Mouse (Mus musculus) cerebellum, adult 8-10 months (tissue): ENCODE results near the gene Sptbn2.
"Not testable (repeated sequence)": the region's sequence is repeated elsewhere in the genome, so short reads cannot be mapped to it uniquely, and the experiment has no call there.

Experiments
- DNase-seq: peaks from one replicate; pipeline ENCODE4 v3.0.0; 2022

Sptbn2 gene

DNA sequence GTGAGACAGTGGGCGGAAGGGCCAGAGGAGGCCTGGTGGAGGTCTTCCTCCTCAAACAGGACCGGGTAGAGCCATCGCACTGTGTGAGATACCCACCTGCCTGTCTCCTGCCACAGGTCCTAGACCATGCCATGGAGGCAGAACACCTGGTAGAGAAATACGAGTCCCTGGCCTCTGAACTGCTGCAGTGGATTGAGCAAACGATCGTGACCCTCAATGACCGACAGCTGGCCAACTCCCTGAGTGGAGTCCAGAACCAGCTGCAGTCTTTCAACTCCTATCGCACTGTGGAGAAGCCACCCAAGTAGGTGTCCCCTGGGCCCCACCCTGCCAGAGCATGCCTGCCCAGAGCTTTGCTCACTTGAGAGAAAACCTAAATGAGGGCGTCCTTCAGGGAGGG, 18.2 kb downstream of the Sptbn2 start:
- DNase-seq: no peak

DNA sequence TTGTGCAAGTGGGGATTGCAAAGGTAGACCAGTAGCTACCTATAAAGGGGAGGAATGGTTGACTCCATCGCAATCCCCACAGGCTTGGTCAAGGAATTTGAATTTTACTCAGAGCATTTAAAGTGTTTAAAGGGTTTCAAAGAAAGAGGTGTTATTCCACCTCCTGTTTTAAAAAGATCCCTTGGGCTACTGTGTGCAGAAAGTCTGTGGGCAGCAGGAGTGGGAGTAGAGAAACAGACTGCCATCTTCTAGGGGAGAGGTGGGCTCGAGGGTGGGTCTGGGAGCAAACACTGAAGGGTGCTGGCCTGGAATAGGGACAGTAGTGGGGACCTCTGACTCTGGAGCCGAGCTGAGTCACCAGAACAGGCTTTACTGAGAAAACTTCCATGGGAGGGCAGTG, 22.1 kb downstream of the Sptbn2 start:
- no peak for DNase-seq

DNA sequence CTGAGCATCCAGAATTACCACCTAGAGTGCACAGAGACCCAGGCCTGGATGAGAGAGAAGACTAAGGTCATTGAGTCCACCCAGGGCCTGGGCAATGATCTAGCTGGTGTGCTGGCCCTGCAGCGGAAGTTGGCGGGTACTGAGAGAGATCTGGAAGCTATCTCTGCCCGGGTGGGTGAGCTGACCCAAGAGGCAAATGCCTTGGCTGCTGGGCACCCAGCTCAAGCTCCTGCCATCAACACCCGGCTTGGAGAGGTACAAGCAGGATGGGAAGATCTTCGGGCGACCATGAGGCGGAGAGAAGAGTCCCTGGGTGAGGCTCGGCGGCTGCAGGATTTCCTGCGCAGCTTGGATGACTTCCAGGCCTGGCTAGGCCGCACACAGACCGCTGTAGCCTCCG, 26.9 kb downstream of the Sptbn2 start:
- no peak for DNase-seq

DNA sequence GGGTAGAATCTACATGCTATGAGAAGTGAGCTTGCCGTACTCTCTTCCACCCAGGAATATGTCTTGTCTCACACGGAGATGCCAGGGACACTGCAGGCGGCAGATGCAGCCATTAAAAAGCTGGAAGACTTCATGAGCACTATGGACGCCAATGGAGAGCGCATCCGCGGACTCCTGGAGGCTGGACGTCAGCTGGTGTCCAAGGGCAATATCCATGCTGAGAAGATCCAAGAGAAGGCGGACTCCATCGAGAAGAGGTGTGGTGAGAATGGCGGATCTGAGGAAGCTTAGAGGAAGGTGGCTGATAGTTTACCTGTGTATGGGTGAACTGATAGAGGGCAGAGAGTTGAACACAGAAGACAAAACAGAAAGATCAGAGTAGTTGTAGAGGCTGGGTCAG, 28.1 kb downstream of the Sptbn2 start:
- no peak for DNase-seq

DNA sequence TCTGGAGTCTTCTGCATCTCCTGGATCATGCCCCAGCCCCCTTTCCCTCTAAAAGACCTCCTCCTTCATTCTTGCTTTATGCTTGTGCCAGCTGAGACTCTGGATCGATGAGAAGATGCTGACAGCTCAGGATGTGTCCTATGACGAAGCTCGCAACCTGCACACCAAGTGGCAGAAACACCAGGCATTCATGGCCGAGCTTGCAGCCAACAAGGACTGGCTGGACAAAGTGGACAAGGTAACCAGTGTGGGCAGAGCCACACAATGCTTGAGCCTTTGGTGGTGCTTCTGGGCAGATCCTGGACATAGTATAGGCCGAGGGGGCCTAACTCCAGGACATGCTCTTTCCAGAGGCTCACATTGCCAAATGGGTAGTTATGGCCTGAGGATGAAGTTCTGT, 28.8 kb downstream of the Sptbn2 start:
- no peak for DNase-seq

DNA sequence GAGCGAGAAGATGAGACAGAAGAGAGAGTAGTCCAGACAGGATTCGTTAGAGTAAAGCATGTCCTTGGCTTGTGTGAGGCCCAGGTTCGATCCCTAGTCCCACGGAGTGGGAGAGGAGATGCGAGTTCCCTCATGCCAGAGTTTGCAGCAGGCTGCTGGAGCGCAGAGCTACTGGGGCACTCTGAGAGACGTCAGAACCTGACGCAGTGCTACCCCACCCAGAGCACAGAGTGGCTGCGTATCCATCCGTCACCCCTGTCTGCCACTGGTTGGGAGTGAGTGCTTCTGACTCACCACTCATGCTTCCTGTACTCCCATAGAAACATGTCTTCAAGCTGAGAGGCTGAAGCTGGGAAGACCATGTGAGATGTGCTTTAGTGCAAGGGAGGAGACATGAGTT, 30.5 kb downstream of the Sptbn2 start:
- DNase-seq: no peak

DNA sequence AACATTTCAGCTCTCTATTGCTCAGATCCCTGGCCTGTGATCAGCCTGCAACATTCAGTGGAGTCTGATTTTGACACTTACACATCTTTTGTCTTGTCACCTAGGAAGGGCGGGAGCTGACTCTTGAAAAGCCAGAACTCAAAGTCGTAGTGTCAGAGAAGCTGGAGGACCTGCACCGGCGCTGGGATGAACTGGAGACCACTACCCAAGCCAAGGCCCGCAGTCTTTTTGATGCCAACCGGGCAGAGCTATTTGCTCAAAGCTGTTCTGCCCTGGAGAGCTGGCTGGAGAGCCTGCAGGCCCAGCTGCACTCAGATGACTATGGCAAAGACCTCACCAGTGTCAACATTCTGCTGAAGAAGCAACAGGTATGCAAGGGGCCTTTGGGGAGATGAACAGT, 31.3 kb downstream of the Sptbn2 start:
- no peak for DNase-seq

DNA sequence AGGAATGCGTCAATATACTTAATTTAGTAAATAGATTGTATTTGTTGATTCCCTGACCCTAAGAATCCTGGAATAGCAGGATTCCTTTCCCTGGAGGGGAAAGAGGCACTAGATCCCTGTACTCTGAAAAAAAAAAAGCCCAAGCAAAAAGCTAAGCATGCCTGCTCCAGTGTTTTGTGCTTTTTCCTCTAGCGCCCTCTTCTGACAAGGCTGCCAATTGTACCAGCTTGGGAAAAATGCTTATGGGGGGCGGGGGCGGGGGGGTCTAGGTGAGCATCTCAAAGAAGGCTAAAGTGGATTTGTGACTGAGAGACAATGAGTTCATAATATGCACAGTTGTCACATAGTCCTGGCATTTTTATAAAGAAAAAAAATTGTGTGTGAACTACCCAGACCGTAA, 32.6 kb downstream of the Sptbn2 start:
- DNase-seq: no peak

DNA sequence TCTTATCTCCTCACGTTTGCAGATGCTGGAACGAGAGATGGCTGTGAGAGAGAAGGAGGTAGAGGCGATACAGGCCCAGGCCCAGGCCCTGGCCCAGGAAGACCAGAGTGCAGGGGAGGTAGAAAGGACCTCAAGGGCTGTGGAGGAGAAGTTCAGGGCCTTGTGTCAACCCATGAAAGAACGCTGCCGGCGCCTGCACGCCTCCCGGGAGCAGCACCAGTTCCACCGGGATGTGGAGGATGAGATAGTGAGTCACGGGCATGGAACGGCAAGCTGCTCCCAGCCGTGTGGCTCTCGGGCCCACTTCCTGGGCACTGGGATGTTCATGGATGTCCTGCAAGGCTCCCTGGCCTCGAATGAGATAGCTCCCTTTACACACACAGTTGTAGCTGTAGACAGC, 33.1 kb downstream of the Sptbn2 start:
- DNase-seq: no peak

DNA sequence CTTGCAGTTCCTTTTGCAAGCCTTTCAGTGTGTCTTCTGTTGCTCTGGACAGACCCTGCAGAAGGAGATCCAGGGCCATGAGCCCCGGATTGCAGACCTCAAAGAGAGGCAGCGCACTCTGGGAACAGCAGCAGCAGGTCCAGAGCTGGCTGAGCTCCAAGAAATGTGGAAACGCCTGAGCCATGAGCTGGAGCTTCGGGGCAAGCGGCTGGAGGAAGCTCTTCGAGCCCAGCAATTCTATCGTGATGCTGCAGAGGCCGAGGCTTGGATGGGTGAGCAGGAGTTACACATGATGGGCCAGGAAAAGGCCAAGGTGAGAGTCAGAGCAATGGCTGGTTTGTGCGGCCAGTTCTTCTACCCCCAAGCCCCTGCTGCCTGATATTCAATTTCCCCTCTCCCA, 34.1 kb downstream of the Sptbn2 start:
- DNase-seq: peak; percentile 58

DNA sequence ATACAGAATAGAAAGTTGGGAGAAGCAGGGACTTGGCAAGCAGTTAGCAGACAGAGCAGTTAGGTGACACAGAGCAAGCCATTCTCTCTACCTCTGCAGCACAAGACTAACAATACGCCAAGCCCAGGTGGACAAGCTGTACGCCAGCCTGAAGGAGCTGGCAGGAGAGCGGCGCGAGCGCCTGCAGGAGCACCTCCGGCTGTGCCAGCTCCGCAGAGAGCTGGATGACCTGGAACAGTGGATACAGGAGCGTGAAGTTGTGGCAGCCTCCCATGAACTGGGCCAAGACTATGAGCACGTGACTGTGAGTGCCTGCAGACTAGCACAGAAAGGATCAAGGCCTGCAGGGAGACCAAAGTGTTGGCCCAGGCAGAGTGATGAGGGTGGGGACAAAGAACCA, 34.7 kb downstream of the Sptbn2 start:
- peak; percentile 58 for DNase-seq

DNA sequence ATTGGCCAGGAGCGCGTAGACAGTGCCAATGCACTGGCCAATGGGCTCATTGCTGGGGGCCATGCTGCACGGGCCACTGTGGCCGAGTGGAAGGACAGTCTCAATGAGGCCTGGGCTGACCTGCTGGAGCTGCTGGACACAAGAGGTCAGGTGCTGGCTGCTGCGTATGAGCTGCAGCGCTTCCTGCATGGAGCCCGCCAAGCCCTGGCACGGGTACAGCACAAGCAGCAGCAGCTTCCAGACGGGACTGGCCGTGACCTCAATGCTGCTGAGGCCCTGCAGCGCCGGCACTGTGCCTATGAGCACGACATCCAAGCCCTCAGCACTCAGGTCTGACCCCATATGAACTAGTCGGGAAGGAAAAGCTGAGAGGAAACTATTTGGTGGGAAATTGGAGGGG, 35.6 kb downstream of the Sptbn2 start:
- DNase-seq: peak; percentile 77

DNA sequence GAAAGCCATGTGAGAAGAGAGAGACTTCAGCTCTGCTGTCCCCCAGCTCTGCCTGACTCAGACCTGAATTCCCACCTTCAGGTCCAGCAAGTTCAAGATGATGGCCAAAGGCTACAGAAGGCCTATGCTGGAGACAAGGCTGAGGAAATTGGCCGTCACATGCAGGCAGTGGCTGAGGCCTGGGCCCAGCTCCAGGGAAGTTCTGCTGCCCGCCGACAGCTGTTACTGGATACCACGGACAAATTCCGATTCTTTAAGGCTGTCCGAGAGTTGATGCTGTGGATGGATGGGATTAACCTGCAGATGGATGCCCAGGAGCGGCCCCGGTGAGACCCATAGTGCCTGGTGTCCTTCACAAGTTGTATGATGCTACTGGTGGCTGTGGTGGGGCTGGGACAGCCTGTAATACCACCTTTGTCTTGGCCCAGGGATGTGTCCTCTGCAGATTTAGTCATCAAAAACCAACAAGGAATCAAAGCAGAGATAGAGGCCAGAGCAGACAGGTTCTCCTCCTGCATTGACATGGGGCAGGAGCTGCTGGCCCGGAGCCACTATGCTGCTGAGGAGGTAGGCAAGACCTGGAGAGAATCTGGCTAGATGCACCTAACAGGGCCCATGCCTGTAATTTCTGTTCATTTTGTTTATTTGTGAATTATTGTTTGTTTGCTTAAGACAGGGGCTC, 36.8 kb downstream of the Sptbn2 start:
- DNase-seq: no peak

DNA sequence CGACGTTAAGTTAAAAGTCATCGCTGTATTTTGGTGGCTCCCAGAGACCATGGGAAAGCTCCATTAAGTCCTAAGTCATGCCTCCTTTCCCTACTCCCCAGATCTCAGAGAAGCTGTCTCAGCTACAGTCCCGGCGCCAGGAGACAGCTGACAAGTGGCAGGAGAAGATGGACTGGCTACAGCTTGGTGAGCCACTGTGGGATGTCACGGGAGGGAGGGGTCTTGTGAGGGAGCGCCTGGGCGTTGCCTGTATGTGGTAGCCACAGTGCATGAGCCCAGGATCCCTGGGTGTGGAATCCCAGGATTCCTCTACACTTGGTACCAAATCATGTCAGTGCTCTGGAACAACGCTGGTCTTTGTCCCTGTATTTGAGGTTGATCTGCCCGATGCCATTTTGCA, 37.5 kb downstream of the Sptbn2 start:
- no peak for DNase-seq

DNA sequence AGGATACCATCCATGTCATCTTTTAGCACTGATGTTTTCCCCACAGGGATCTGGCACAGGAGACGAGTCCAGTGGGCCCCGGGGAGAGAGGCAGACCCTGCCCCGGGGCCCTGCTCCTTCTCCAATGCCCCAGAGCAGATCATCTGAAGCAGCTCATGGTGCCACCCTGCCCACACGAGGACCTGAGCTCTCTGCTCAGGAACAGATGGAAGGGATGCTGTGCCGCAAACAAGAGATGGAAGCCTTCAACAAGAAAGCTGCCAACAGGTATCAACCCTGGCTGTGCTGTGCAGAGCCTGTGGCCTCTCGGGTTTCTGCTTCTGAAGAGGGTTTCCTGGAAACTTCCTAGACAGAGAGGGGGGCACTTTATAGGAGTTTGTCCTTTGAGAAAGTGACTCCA, 39.0 kb downstream of the Sptbn2 start:
- DNase-seq: no peak

DNA sequence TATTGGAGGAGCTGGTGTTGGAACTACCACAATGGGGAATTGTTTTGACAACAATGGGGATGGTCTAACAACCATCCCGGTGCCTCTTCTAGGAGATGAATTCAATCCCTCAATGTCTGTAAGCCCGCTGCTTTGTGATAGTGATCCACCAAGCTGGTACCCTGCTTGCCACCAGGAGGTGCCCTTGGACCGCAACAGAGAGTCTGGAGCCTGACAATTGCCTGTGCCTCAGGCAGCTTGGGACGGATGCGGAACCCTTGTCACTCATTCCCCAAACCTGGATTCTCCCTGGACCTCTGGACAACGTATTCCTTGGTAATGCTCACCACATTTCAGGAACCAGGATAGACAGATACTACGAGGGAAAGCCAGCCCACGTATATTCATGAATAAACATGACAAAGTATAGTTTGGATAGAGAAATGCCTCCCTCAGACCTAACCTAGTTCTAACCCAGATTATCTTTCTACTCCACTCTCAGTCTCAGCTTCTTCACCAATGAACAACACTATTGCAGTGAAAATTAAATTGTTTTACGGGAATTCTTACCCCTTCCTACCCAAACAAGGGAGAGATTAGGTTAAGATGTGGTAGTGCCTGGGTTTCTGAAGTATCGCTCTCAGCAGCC, 44.7 kb downstream of the Sptbn2 start:
- peak; percentile 91 for DNase-seq

DNA sequence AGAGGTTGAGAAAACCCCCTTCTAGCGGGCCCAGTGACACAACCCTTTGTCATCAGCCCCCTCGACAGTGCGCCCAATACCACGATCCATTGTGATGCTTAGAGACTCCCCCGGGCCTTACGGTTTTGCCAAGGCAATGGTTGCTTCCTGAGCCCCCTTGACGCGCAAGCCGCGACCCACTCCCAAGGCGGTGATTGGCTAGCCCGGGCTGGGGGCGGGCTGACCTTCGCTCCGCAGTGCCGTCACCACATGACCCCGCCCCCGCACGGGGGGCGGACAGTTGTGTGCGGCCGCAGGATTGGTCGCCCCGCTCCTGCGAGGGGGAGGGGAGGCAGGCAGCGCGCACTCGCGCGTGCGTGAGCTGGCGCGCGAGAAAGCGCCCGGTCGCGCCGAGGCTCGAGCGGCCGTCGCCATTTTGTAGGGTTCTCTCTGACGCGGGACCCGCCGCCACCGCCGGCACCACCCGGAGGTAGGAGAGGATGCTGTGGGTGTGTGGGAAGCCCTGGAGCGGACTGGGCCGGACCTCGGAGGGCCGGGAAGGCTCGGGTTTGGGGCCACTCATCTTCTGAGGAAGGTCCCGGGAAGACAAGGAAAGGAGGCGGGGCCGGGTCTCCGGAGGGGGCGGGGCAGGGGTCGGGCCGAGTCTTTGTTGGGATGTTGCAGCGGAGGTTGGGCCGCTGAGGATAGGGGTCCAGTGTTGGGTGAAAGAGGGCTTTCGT, 45.4 kb downstream of the Sptbn2 start, which contains the start of gene Rbm4b:
Rbm4b (plus strand) TSS at position 305 of the 719 bp plus-strand sequence.
- peak; percentile 97 for DNase-seq

DNA sequence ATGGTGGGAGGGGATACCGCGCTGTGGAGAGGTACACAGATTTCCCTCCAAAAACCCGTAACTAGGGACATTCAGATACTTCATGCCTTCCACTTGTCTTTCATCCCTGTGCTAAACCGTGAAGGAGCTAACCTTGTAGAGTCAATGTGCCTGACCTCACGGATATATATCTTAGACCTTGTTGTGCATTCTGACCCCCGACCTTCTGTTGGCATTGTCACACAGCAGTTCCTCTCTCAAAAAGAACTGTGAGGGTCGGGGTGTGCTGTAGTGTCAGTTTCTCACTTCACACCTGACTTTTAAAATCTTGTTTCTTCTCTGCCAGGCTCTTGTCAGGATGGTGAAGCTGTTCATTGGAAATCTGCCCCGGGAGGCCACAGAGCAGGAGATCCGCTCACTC, 46.0 kb downstream of the Sptbn2 start:
- DNase-seq: no peak

DNA sequence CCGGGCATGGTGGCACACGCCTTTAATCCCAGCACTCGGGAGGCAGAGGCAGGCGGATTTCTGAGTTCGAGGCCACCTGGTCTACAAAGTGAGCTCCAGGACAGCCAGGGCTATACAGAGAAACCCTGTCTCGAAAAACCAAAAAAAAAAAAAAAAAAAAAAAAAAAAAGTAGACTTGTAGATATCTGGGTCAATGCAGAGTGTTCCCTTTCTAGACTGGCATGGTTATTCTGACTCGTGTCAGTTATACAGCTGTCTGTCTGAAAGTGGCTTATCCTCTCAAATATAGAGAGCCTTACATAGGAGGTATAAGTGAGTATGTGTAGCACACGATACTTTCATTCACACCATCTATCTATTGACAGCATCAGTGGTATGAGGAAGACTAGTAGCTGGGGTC, 49.6 kb downstream of the Sptbn2 start:
- not testable (repeated sequence) for DNase-seq

DNA sequence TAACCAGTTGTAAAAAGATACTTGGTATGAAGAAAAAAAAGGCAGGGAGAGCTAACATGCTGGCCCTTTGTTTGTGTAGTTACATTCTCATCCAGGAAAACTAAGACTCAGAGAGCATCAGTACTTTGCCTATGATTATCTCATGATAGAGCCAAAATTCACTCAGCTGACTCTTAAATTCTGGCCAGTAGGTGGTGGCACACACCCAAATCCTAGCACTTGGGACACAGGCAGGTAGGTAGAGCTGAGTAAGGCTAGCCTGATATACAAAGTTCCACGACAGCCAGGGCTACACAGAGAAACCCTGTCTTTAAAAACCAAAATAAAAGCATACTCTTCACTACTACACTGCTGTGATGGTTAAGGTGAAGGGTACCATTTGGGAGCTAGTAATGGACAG, 51.9 kb downstream of the Sptbn2 start:
- no peak for DNase-seq

DNA sequence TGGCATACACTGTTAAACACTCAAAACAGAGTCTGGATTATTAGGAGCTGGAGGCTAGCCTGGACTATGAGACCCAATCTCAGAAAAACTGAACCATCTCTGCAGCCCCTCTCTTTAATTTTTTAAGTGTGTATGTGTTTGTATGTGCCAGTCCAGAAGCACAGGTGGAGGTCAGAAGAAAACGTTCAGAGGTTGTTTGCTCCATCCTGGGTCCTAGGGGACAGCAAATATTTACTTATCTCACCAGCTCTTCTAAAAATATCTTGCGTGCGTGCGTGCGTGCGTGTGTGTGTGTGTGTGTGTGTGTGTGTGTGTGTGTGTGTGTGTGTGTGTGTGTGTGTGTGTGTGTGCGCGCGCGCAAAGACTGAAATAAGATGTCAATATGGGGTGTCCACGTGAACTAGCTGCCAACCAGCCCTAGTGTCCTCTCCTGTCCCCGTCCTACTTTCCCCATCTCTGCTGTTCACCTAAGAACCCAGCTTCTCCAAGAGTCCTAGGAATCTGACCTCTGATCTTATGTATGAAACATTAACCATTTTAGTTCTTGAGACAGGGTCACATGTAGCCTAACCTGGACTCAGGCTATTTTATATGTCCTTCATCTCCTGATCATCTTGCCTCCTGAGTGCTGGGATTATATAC, 56.7 kb downstream of the Sptbn2 start:
- DNase-seq: no peak

DNA sequence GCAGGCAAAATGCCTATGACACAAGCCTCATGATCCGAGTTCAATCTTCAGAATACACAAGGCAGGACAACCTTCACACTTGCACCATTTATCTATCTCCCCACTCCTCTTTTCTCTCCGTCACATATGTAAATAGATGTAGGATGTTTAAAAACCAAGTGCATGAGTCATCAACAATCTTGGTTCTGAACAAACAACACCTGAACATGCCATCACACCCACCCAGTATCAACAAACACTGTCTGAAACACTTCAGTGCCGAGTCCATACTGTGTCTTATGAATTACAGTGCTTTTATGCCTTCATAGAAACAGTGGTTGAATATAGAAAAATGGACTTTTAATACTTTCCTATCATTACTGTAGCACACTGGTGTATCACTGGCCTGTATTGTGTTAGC, 61.8 kb downstream of the Sptbn2 start:
- DNase-seq: no peak

DNA sequence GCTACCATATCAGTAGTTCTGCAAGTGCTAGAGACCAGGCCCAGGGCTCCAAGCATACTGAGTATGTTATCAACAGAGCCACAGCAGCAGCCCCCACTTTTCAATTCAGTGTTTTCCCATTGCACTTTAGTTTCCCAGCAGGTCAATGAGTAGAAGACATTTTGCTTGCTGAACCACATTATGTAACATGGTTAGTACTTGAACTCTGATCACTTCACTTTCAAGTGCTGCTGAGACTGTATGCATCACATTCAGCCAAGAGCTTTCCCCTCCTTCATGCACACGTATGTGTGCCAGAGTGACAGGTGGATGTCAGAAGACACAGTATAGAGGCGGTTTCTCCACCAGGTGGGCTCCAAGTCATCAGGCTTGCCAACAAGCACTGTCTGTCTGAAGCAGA, 71.9 kb downstream of the Sptbn2 start:
- DNase-seq: no peak

DNA sequence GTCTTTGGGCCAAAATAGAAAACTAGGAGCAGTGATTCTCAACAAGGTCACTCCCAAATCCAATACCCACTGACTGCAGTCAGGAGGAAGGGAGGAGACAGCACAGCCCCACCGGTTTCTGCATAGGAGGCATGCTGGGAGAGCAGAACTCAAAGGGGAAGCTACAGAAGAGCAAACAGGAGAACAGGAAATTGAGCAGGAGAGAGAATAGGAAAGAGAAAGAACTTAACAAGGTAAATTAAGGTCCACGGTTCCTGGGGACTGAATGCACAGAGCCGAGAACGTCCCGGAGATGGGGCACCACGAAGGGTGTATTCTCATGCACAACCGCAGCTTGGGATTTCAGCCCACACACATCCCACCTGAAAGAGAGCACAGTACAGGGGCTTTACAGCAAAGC, 74.2 kb downstream of the Sptbn2 start:
- DNase-seq: no peak
